Mouse (Mus musculus) embryonic facial prominence, embryonic 12.5 days (tissue): Measurements from ENCODE around the gene Lactbl1. TPM values are rescaled to one million over a fixed set of nuclear protein-coding genes. Genes with fewer than 3 reads are reported as not detected.

ENCODE experiments used
- ATAC-seq: fragments of 200-750 bp; cut with Nextera tagmentation; 2 replicates; pipeline ENCODE4 v1.8.0; 2017; ENCODE audit not compliant: insufficient number of reproducible peaks, insufficient read depth, low FRiP score, low TSS enrichment
- H3K27ac ChIP-seq: fragments of 300-500 bp; sonication (generic); 2 replicates; pipeline ENCODE4 v1.5.1; 2016; ENCODE audit warnings: mild to moderate bottlenecking
- H3K27me3 ChIP-seq: fragments of 300-500 bp; sonication (generic); 2 replicates; pipeline ENCODE4 v1.6.1; 2016; ENCODE audit warnings: mild to moderate bottlenecking, moderate library complexity
- H3K36me3 ChIP-seq: fragments of 300-500 bp; sonication (generic); 2 replicates; pipeline ENCODE4 v1.6.1; 2016; ENCODE audit warnings: mild to moderate bottlenecking
- H3K4me1 ChIP-seq: fragments of 300-500 bp; sonication (generic); 2 replicates; pipeline ENCODE4 v1.6.1; 2016
- H3K4me2 ChIP-seq: fragments of 300-500 bp; sonication (generic); replicated peaks from 2 replicates; pipeline ENCODE4 v1.6.1; 2016; ENCODE audit warnings: mild to moderate bottlenecking, moderate library complexity
- H3K4me3 ChIP-seq: fragments of 300-500 bp; sonication (generic); 2 replicates; pipeline ENCODE4 v1.5.1; 2016; ENCODE audit warnings: mild to moderate bottlenecking
- H3K9ac ChIP-seq: fragments of 300-500 bp; sonication (generic); 2 replicates; pipeline ENCODE4 v1.6.1; 2016; ENCODE audit warnings: mild to moderate bottlenecking, moderate library complexity
- H3K9me3 ChIP-seq: fragments of 300-500 bp; sonication (generic); 2 replicates; pipeline ENCODE4 v1.6.1; 2016; ENCODE audit warnings: mild to moderate bottlenecking, moderate library complexity
- WGBS: fragments of 180-500 bp; shearing (Covaris S2); methylation state at CpG from one replicate; pipeline ENCODE4 v1.1.7; 2016; 5-methylcytosine and 5-hydroxymethylcytosine counted together
- polyA plus RNA-seq: library from polyadenylated mRNA; unstranded; fragments of >200 nt; fragmentation: Nextera tagmentation; extraction: Ambion mirVana; gene quantifications from 2 replicates; pipeline ENCODE4 v1.2.1, GENCODE M21; 2016

Lactbl1 gene
- not detected in 2 replicates for polyA plus RNA-seq

DNA sequence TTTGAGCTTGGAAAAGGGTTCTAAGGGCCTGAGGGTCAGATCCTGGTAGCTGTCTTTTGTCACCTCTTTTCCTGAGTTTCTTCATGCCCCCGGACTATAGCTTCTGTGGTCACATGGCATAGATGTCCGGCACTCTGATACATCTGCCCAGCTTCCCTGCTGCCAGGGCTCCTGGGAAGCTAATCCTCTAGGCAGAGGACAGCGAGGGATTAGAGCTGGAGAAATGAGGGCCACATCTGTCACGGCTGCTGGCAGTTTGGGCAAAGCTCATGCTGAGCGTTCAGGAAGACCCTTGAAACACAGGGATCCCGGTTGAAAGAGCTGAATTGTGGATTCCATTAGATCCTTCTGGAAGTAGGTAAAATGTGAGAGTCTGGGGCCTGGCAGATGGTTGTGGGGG is at the start of gene Lactbl1:
Lactbl1 (plus strand) TSS at position 234 of the 400 bp plus-strand sequence.
- 40% methylated on average over 6 of the region's 6 CpGs for WGBS
- H3K27ac ChIP-seq, result no peak within 1 kb of the TSS
- no peaks in the 10 kb centered on the region for H3K36me3 ChIP-seq
- H3K4me3 ChIP-seq, result no peak within 1 kb of the TSS
- ATAC-seq, result no peak
- H3K9me3 ChIP-seq, result no peaks in the 10 kb centered on the region
- no peak within 1 kb of the TSS for H3K9ac ChIP-seq
- no peaks in the 10 kb centered on the region for H3K4me1 ChIP-seq
- H3K4me2 ChIP-seq, result no peak within 1 kb of the TSS
- H3K27me3 ChIP-seq, result peaks cover 7% of the 10 kb centered on the region; the same call in 1 of the 2 replicates

DNA sequence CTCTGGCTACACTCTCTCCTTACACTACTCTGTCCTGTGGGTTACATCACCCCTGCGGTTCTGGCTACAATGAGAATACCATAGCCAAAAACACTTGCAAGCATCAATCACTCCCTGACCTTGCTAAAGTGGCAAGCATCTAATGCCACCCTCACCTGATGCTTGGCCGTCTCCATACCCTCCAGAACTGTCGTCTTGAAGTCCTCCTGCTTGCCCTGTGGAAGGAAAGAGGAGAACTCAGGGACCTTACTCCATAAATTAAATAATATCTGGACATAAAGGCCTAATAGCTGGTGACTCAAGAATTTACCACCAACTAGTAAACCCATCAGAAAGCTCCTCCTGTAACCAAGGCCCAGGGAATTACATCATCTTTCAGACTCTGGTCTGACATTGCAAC is 40.5 kb upstream of the Lactbl1 start:
- WGBS, result 94% methylated on average over 3 of the region's 3 CpGs
- Histone ChIP-seq H3K27me3 (no peaks in the 10 kb centered on the region), H3K9me3 (no peaks in the 10 kb centered on the region), H3K4me3 (no peak overlapping the region), H3K27ac (no peak overlapping the region), H3K4me2 (no peak overlapping the region), H3K9ac (no peak overlapping the region), H3K36me3 (0 out of 2 replicates have a peak, but pooled peaks cover 10% of the 10 kb centered on the region), H3K4me1 (no peaks in the 10 kb centered on the region)
- ATAC-seq, result no peak

DNA sequence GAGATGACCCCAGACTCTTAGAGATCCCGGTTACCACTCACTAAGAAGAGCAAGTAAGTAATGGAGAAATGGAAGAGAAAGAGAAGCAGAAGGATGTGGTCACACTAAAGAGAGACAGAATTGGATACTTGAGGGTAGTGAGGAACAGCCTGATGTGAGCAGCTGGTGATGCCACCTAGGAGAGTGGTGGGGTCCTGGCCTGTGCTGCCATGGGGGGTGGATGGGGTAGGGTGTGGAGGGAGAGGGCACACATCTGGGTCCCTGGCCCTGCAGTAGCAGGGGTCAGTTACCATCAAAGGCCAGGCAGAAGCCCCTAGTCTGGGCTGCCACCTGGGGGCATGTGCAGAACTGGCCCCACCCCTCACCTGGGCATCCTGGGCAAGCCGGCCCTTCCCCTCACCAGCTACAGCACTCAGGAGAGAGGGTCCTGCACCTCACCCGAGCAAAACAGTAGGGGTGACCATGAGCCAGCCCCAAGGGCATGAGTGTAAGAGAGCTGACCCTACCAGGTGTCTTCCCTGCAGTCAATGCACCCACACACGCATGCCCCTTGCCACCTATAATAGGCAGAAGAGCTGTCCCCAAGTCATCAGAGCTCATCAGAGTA is 35.1 kb upstream of the Lactbl1 start:
- H3K4me2 ChIP-seq, result no peak overlapping the region
- ATAC-seq, result 0 out of 2 replicates have a peak, but pooled peaks have one; percentile 35
- no peak overlapping the region for H3K4me3 ChIP-seq
- 78% methylated on average over 4 of the region's 4 CpGs for WGBS
- H3K36me3 ChIP-seq, result peaks cover 8% of the 10 kb centered on the region; the same call in 1 of the 2 replicates
- H3K9me3 ChIP-seq, result no peaks in the 10 kb centered on the region
- no peak overlapping the region for H3K27ac ChIP-seq
- no peaks in the 10 kb centered on the region for H3K27me3 ChIP-seq
- H3K4me1 ChIP-seq, result no peaks in the 10 kb centered on the region
- no peak overlapping the region for H3K9ac ChIP-seq

DNA sequence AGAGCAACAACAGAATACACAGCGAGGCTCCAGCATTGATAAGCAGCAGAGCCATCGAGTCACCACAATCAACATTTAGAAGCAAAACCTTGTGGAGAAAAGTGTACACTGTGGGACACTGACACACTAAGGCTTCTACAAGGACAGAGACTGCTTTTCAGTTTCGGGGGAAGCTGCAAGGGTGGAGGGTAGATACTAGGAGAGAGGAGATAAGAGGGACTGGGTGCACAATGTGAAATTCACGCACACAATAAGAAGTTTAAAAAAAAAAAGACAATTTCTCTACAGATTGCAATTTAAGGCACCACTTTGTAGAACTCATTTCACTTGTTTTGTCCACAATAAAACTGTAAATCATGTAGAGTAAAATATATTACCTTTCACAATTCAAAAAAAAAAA is 34.4 kb upstream of the Lactbl1 start:
- Histone ChIP-seq H3K4me2 (no peak overlapping the region), H3K9ac (no peak overlapping the region), H3K4me3 (no peak overlapping the region), H3K36me3 (peaks cover 8% of the 10 kb centered on the region; the same call in 1 of the 2 replicates), H3K4me1 (no peaks in the 10 kb centered on the region), H3K9me3 (no peaks in the 10 kb centered on the region), H3K27ac (no peak overlapping the region), H3K27me3 (no peaks in the 10 kb centered on the region)
- no peak for ATAC-seq
- 91% methylated on average over 4 of the region's 4 CpGs for WGBS

DNA sequence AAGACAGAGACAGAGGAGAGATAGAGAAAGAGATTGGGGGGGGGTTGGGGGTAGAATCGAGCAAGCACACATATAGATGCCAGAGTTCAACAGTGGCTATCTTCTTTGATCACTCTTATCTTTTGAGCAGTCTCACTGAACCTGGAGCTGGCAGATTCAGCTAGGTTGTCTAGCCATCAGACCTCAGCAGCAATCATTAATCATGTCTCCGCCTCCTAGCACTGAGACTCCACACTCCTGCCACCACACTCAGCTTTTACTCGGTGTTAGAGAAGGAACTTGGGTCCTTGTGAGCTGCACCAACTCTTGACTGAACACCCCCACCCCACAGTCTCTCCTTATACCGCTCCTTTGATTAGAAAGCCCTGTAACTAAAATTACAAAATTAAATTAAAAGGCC is 30.3 kb upstream of the Lactbl1 start:
- Histone ChIP-seq H3K4me3 (no peak overlapping the region), H3K4me1 (peaks cover 3% of the 10 kb centered on the region; the same call in 1 of the 2 replicates), H3K36me3 (peaks cover 3% of the 10 kb centered on the region; the same call in 1 of the 2 replicates), H3K27ac (no peak overlapping the region), H3K9ac (no peak overlapping the region), H3K4me2 (no peak overlapping the region), H3K27me3 (no peaks in the 10 kb centered on the region), H3K9me3 (no peaks in the 10 kb centered on the region)
- no peak for ATAC-seq
- WGBS, result 81% methylated on average over 4 of the region's 4 CpGs

GRCm38 (mm10) chr4:136594006-136594405 is 28.4 kb upstream of the Lactbl1 start:
- Histone ChIP-seq H3K27me3 (no peaks in the 10 kb centered on the region), H3K27ac (no peak overlapping the region), H3K9me3 (no peaks in the 10 kb centered on the region), H3K4me2 (no peak overlapping the region), H3K4me1 (peaks cover 7% of the 10 kb centered on the region), H3K9ac (no peak overlapping the region), H3K4me3 (no peak overlapping the region), H3K36me3 (peaks cover 3% of the 10 kb centered on the region; the same call in 1 of the 2 replicates)
- no peak for ATAC-seq
- 90% methylated on average over 2 of the region's 2 CpGs for WGBS

DNA sequence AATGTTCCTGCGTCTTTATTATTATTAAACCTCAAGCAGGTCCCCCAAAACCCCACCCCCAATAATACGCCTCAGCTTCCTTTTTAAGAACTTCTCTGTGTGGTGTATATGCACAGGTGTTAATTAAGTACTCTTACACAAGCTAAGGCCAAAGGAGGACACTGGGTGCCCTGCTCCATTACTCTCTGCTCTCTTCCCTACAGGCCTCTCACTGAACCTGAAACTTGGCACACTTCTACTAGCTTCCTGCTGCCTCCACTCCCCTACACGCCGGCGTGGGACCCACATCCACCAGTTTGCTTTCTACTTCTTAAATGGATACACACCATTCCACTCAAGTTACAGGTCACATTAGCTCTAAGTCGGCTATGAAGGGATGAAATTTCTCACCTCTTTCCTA is 27.2 kb upstream of the Lactbl1 start:
- 81% methylated on average over 6 of the region's 6 CpGs for WGBS
- Histone ChIP-seq H3K9me3 (no peaks in the 10 kb centered on the region), H3K27ac (no peak overlapping the region), H3K4me3 (no peak overlapping the region), H3K9ac (no peak overlapping the region), H3K36me3 (peaks cover 2% of the 10 kb centered on the region; the same call in 1 of the 2 replicates), H3K27me3 (no peaks in the 10 kb centered on the region), H3K4me1 (peaks cover 7% of the 10 kb centered on the region), H3K4me2 (no peak overlapping the region)
- no peak for ATAC-seq

GRCm38 (mm10) chr4:136598268-136598876 is 24.0 kb upstream of the Lactbl1 start:
- Histone ChIP-seq H3K9me3 (no peaks in the 10 kb centered on the region), H3K4me2 (no peak overlapping the region), H3K36me3 (no peaks in the 10 kb centered on the region), H3K27ac (no peak overlapping the region), H3K4me1 (peaks cover 17% of the 10 kb centered on the region), H3K4me3 (no peak overlapping the region), H3K9ac (no peak overlapping the region), H3K27me3 (no peaks in the 10 kb centered on the region)
- WGBS, result 91% methylated on average over 7 of the region's 7 CpGs
- ATAC-seq, result no peak

- no peaks in the 10 kb centered on the region for H3K9me3 ChIP-seq
- no peaks in the 10 kb centered on the region for H3K36me3 ChIP-seq
- H3K27me3 ChIP-seq, result no peaks in the 10 kb centered on the region
- no peak overlapping the region for H3K9ac ChIP-seq
- no peak for ATAC-seq
- 97% methylated on average over 3 of the region's 3 CpGs for WGBS
- no peak overlapping the region for H3K4me3 ChIP-seq
- no peak overlapping the region for H3K4me2 ChIP-seq
- H3K4me1 ChIP-seq, result peaks cover 17% of the 10 kb centered on the region
- H3K27ac ChIP-seq, result no peak overlapping the region
Measured at GRCm38 (mm10) chr4:136599869-136600268, 22.6 kb upstream of the Lactbl1 start.

- 83% methylated on average over 2 of the region's 2 CpGs for WGBS
- H3K9me3 ChIP-seq, result no peaks in the 10 kb centered on the region
Measured at GRCm38 (mm10) chr4:136600536-136600935, 21.9 kb upstream of the Lactbl1 start.

GRCm38 (mm10) chr4:136601476-136601875 is 20.9 kb upstream of the Lactbl1 start:
- Histone ChIP-seq H3K4me1 (peaks cover 15% of the 10 kb centered on the region), H3K36me3 (no peaks in the 10 kb centered on the region), H3K9me3 (no peaks in the 10 kb centered on the region), H3K4me3 (peak overlapping the region; percentile 98), H3K27me3 (no peaks in the 10 kb centered on the region), H3K9ac (peak overlapping the region; percentile 100), H3K27ac (peak overlapping the region; percentile 95), H3K4me2 (peak overlapping the region; percentile 68)
- 2% methylated on average over 13 of the region's 13 CpGs for WGBS
- ATAC-seq, result no peak

More at GRCm38 (mm10) chr4:136600536-136600935, 21.9 kb upstream of the Lactbl1 start:
- Histone ChIP-seq H3K4me1 (peaks cover 15% of the 10 kb centered on the region), H3K27ac (no peak overlapping the region), H3K9ac (0 out of 2 replicates have a peak overlapping the region, but pooled peaks have one; percentile 100), H3K4me3 (peak overlapping the region; percentile 98), H3K27me3 (no peaks in the 10 kb centered on the region), H3K36me3 (no peaks in the 10 kb centered on the region), H3K4me2 (peak overlapping the region; percentile 68)
- no peak for ATAC-seq

DNA sequence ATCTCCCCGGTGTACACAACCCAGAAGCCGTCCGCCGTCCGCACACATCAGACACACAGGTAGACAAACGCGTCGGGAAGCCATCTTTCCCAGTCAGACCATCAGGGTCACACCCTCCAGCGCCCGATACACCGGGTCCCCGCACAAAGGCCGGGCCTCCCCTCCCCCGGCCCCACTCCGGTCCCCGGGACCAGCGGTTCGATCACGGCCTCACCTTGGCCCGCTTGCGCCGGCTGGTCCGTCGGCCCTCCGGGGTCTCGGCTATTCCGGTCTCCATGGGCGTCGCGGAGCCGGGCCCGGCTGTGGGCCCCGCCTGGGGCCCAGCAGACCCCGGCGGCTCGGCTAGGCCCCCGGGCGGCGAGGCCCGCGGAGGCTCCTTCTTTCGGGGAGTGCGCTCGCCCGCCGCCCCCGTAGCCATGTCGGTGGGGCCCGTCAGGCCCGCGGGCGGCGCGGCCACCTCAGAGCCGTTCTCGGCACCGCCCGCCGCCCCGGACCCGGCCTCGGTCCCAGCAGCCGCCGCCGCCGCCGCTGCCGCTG is 20.3 kb upstream of the Lactbl1 start:
- under 1% methylated on average over 58 of the region's 68 CpGs for WGBS
- peak overlapping the region; percentile 100 for H3K9ac ChIP-seq
- peak; percentile 75; the same call in 1 of the 2 replicates for ATAC-seq
- H3K27ac ChIP-seq, result peak overlapping the region; percentile 95
- H3K4me2 ChIP-seq, result peak overlapping the region; percentile 68
- H3K9me3 ChIP-seq, result no peaks in the 10 kb centered on the region
- no peaks in the 10 kb centered on the region for H3K36me3 ChIP-seq
- no peaks in the 10 kb centered on the region for H3K27me3 ChIP-seq
- H3K4me3 ChIP-seq, result peak overlapping the region; percentile 98
- peaks cover 15% of the 10 kb centered on the region for H3K4me1 ChIP-seq
